Comparison of ENCODE assay signal across 24 mouse cellular contexts in genomic region chr13:51090105-51090661, GRCm38 (mm10). TPM values are rescaled to one million over a fixed set of nuclear protein-coding genes. Genes with fewer than 3 reads are reported as not detected.
DNase-seq lines count a peak whose midpoint lies in the region; ATAC-seq and TF ChIP-seq lines count a peak whose summit lies in the region.
"Had no signal": no experiment of that assay in that cellular context is flagged by ENCODE, and none has a peak within 500 bp of the region (broad histone marks: within the 10 kb centered on the region; RNA-seq: fewer than 3 reads in every experiment).

No protein-coding gene starts in this region.

- H3K27ac ChIP-seq in intestine, embryonic 15.5 days = no peak overlapping the region
- H3K27ac ChIP-seq in intestine, postnatal 0 days (ENCODE audit: low read depth, low read length) = no peak overlapping the region
- 0 out of 2 replicates have a peak overlapping the region, but pooled peaks have one; percentile 35 for H3K27ac ChIP-seq in limb, embryonic 15.5 days
- no peak overlapping the region for H3K27ac ChIP-seq in forebrain, embryonic 14.5 days (ENCODE audit: low read depth, low read length)
- H3K27ac ChIP-seq: hindbrain, embryonic 13.5 days; kidney, embryonic 15.5 days had no signal

- 38% methylated on average over 5 of the region's 5 CpGs for WGBS in intestine, embryonic 15.5 days
- 32% methylated on average over 5 of the region's 5 CpGs for WGBS in intestine, postnatal 0 days
- 57% methylated on average over 5 of the region's 5 CpGs for WGBS in limb, embryonic 15.5 days
- 74% methylated on average over 5 of the region's 5 CpGs for WGBS in forebrain, embryonic 14.5 days

- H3K4me3 ChIP-seq in intestine, embryonic 15.5 days (replicated peaks) = no peak overlapping the region
- no peak overlapping the region for H3K4me3 ChIP-seq in intestine, postnatal 0 days (ENCODE audit: low read depth, low read length)
- H3K4me3 ChIP-seq in limb, embryonic 15.5 days = no peak overlapping the region
- no peak overlapping the region for H3K4me3 ChIP-seq in forebrain, embryonic 14.5 days (ENCODE audit: low read depth, low read length)
- H3K4me3 ChIP-seq: hindbrain, embryonic 13.5 days; kidney, embryonic 15.5 days had no signal

- H3K4me1 ChIP-seq in intestine, embryonic 15.5 days (replicated peaks) = 0 out of 2 replicates have a peak, but pooled peaks cover 3% of the 10 kb centered on the region
- H3K4me1 ChIP-seq in intestine, postnatal 0 days (replicated peaks; ENCODE audit: control insufficient read depth, insufficient read depth, low read length) = no peaks in the 10 kb centered on the region
- peaks cover 7% of the 10 kb centered on the region; the same call in 1 of the 2 replicates for H3K4me1 ChIP-seq in limb, embryonic 15.5 days
- no peaks in the 10 kb centered on the region for H3K4me1 ChIP-seq in forebrain, embryonic 14.5 days (ENCODE audit: control insufficient read depth, insufficient read depth, low read length)
- H3K4me1 ChIP-seq: hindbrain, embryonic 13.5 days; kidney, embryonic 15.5 days had no signal

- H3K36me3 ChIP-seq in intestine, embryonic 15.5 days = no peaks in the 10 kb centered on the region
- H3K36me3 ChIP-seq in intestine, postnatal 0 days (ENCODE audit: control insufficient read depth, insufficient read depth) = no peaks in the 10 kb centered on the region
- no peaks in the 10 kb centered on the region for H3K36me3 ChIP-seq in limb, embryonic 15.5 days
- no peaks in the 10 kb centered on the region for H3K36me3 ChIP-seq in forebrain, embryonic 14.5 days (ENCODE audit: control insufficient read depth, insufficient read depth, low read length)
- H3K36me3 ChIP-seq: hindbrain, embryonic 13.5 days; kidney, embryonic 15.5 days had no signal

- peak; percentile 56 for ATAC-seq in intestine, embryonic 15.5 days
- no peak for ATAC-seq in intestine, postnatal 0 days
- peak; percentile 58 for ATAC-seq in limb, embryonic 15.5 days (ENCODE audit: insufficient number of reproducible peaks, low FRiP score, low TSS enrichment, low read depth)
- ATAC-seq in forebrain, embryonic 14.5 days = no peak
- ATAC-seq: forebrain, embryonic 16.5 days; inflammation-experienced regulatory T-cells, adult 6 months; midbrain, embryonic 16.5 days had no signal

- H3K27me3 ChIP-seq in intestine, embryonic 15.5 days (replicated peaks) = no peaks in the 10 kb centered on the region
- no peaks in the 10 kb centered on the region for H3K27me3 ChIP-seq in intestine, postnatal 0 days (replicated peaks; ENCODE audit: control insufficient read depth, insufficient read depth, low read length)
- H3K27me3 ChIP-seq in limb, embryonic 15.5 days = no peaks in the 10 kb centered on the region
- H3K27me3 ChIP-seq in forebrain, embryonic 14.5 days (replicated peaks; ENCODE audit: control insufficient read depth, insufficient read depth, low read length) = no peaks in the 10 kb centered on the region
- H3K27me3 ChIP-seq: hindbrain, embryonic 13.5 days; kidney, embryonic 15.5 days had no signal

- H3K4me2 ChIP-seq in intestine, embryonic 15.5 days (replicated peaks) = no peak overlapping the region
- no peak overlapping the region for H3K4me2 ChIP-seq in intestine, postnatal 0 days (replicated peaks; ENCODE audit: low read depth)
- no peak overlapping the region for H3K4me2 ChIP-seq in limb, embryonic 15.5 days
- no peak overlapping the region for H3K4me2 ChIP-seq in forebrain, embryonic 14.5 days (ENCODE audit: low read length)
- H3K4me2 ChIP-seq: heart, embryonic 11.5 days; hindbrain, embryonic 13.5 days; kidney, embryonic 15.5 days; lung, embryonic 14.5 days had no signal

- peak; percentile 66 for DNase-seq in urinary bladder, postnatal 14 days (ENCODE audit: low spot score)
- no peak for DNase-seq in urinary bladder, postnatal 25 days (ENCODE audit: low spot score)
- DNase-seq in testis, postnatal 14 days (ENCODE audit: low spot score) = peak; percentile 59
- no peak for DNase-seq in forebrain, embryonic 14.5 days (ENCODE audit: low spot score)
- DNase-seq in right cerebral cortex, adult 2 months (ENCODE audit: low spot score in 2 of 2) = no peak
- DNase-seq: B cell, adult 2 months; cerebellum, adult 18-20 months; cerebellum, postnatal 36 days; heart, postnatal 14 days; liver; lung, embryonic 14.5 days; lung, postnatal 36 days; right cerebral cortex, adult 18-20 months; spleen, adult 18-20 months; thymus, postnatal 25 days had no signal

- H3K9ac ChIP-seq in intestine, embryonic 15.5 days = no peak overlapping the region
- H3K9ac ChIP-seq in intestine, postnatal 0 days (ENCODE audit: low read depth, low read length) = no peak overlapping the region
- H3K9ac ChIP-seq in limb, embryonic 15.5 days = no peak overlapping the region
- no peak overlapping the region for H3K9ac ChIP-seq in forebrain, embryonic 14.5 days (ENCODE audit: low read length)
- H3K9ac ChIP-seq: hindbrain, embryonic 13.5 days; kidney, embryonic 15.5 days; lung, embryonic 14.5 days had no signal

- TF ChIP-seq CTCF in intestine, postnatal 0 days (IDR thresholded peaks at IDR 0.05; ENCODE audit: low read depth) = no peak

- no peaks in the 10 kb centered on the region for H3K9me3 ChIP-seq in intestine, embryonic 15.5 days
- no peaks in the 10 kb centered on the region for H3K9me3 ChIP-seq in intestine, postnatal 0 days (ENCODE audit: control insufficient read depth)
- H3K9me3 ChIP-seq in limb, embryonic 15.5 days = no peaks in the 10 kb centered on the region
- H3K9me3 ChIP-seq in forebrain, embryonic 14.5 days (replicated peaks; ENCODE audit: control insufficient read depth, low read length) = no peaks in the 10 kb centered on the region
- H3K9me3 ChIP-seq: kidney, embryonic 15.5 days had no signal

RNA-seq across cellular contexts. Expression of gene Spin1, which starts 10.5 kb away (rescaled TPM):
- 65.1 and 68.3 TPM in 2 replicates for polyA plus RNA-seq in intestine, embryonic 15.5 days (2015; fragmentation: Nextera tagmentation; extraction: Ambion mirVana)
- 32.7 and 35.0 TPM in 2 replicates for polyA plus RNA-seq in intestine, postnatal 0 days (2015; fragmentation: Nextera tagmentation; extraction: Ambion mirVana)
- 81.4 and 90.7 TPM in 2 replicates for polyA plus RNA-seq in limb, embryonic 15.5 days (2015; fragmentation: Nextera tagmentation; extraction: Ambion mirVana)
- polyA plus RNA-seq in forebrain, embryonic 14.5 days (2014; fragmentation: Nextera tagmentation; extraction: Ambion mirVana) = 161 and 175 TPM in 2 replicates

Comparison
In these comparisons a context has a peak if more than half of its experiments do, and no peak if none do; other contexts are left out.
1. ATAC-seq: peak in intestine, embryonic 15.5 days (single experiment) and limb, embryonic 15.5 days (single experiment); none in intestine, postnatal 0 days (single experiment) and forebrain, embryonic 14.5 days (single experiment).
2. DNase-seq: peak in urinary bladder, postnatal 14 days (single experiment) and testis, postnatal 14 days (single experiment); none in urinary bladder, postnatal 25 days (single experiment), forebrain, embryonic 14.5 days (single experiment) and right cerebral cortex, adult 2 months (0 of 2).